Mouse (Mus musculus): ENCODE results near the gene Zfyve9. TPM values are rescaled to one million over a fixed set of nuclear protein-coding genes. Genes with fewer than 3 reads are reported as not detected.

Zfyve9 gene
- polyA plus RNA-seq, 1 experiment, result 0.01 TPM

DNA sequence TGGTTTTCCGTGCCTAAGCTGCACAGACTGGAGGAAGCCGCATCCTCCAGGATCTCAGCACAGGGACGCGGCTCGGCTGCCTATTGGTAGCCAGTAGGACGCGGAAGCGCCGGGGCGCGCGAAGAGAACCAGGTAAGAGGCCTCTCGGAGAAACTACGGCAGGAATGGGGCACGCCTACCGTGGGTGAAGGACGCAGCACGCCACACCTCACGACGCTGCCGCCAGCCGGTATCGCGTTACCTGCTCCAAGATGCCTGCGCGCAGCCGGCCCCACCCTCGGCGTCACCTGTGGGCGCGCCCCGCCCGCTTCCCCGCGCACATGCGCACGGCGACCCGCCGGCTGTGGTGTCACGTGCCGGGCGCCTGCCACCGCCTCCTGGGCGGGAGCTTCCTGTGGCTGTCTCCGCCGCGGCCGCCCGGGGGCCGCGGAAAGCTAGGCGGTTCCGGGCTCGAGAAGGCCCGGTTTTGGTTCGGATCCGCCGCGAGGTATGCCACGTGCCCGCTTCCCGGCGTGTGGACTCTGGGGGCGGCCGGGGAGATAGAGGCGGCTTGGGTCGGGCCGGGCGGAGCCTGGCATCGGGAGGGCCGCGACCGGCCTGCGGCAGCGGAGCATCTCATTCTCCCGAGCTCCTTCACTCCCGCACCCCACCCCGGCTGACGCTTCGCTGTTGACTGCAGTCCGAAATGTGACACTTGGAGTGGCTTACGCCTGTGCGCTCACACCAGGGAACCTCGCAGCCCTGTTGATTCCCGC is 160.8 kb downstream of the Zfyve9 start, which contains the start of gene Cc2d1b:
TSS of gene Cc2d1b (plus strand) at position 354 of the 755 bp plus-strand sequence.
- H3K36me3 ChIP-seq (replicated peaks; ENCODE audit: low read length), result peaks cover 53% of the 10 kb centered on the region
- TF ChIP-seq FLI1 (IDR thresholded peaks at IDR 0.05; ENCODE audit: low read length) (0 out of 2 replicates have a peak, but pooled peaks have one; percentile 8), GATA1 (IDR thresholded peaks at IDR 0.05; ENCODE audit: borderline replicate concordance, low read length) (no peak)
- no peaks in the 10 kb centered on the region for H3K9me3 ChIP-seq

GRCm38 (mm10) chr4:108619165-108619564 is 161.4 kb downstream of the Zfyve9 start:
- peaks cover 53% of the 10 kb centered on the region for H3K36me3 ChIP-seq (replicated peaks; ENCODE audit: low read length)
- peak overlapping the region; percentile 97 for H3K4me3 ChIP-seq (replicated peaks)
- TF ChIP-seq FLI1 (IDR thresholded peaks at IDR 0.05; ENCODE audit: low read length) (no peak), GATA1 (IDR thresholded peaks at IDR 0.05; ENCODE audit: borderline replicate concordance, low read length) (no peak)
- no peaks in the 10 kb centered on the region for H3K27me3 ChIP-seq (replicated peaks)
- H3K4me1 ChIP-seq, result peaks cover 29% of the 10 kb centered on the region
- no peaks in the 10 kb centered on the region for H3K9me3 ChIP-seq

More for the DNA sequence above, 160.8 kb downstream of the Zfyve9 start, which contains the start of gene Cc2d1b:
- Histone ChIP-seq H3K4me3 (replicated peaks) (peak within 1 kb of the TSS; percentile 97), H3K27me3 (replicated peaks) (no peaks in the 10 kb centered on the region), H3K4me1 (peaks cover 29% of the 10 kb centered on the region)

DNA sequence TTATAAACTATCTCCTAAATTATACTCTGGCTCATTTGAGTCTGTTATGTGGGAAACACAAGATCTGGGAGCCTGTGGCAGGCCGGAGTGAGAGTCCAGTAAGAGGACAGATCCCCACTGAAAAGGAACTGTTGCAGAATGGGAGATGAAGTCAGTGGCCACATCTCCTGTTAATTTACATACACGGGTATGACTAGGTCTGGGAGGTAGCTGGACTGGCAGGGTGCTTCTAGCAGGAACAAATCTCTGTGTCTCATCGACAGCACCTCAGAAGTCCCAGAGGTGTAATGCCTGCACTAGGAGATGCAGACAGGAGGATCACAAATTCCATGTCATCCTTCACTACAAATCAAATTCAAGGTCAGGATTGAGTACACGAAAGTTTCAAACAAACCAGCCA is 162.0 kb downstream of the Zfyve9 start:
- TF ChIP-seq FLI1 (IDR thresholded peaks at IDR 0.05; ENCODE audit: low read length), result no peak
- no peak for TF ChIP-seq GATA1 (IDR thresholded peaks at IDR 0.05; ENCODE audit: borderline replicate concordance, low read length)
- H3K4me3 ChIP-seq (replicated peaks), result peak overlapping the region; percentile 97
- peaks cover 52% of the 10 kb centered on the region for H3K36me3 ChIP-seq (replicated peaks; ENCODE audit: low read length)
- H3K9me3 ChIP-seq, result no peaks in the 10 kb centered on the region
- peaks cover 29% of the 10 kb centered on the region for H3K4me1 ChIP-seq
- no peaks in the 10 kb centered on the region for H3K27me3 ChIP-seq (replicated peaks)

DNA sequence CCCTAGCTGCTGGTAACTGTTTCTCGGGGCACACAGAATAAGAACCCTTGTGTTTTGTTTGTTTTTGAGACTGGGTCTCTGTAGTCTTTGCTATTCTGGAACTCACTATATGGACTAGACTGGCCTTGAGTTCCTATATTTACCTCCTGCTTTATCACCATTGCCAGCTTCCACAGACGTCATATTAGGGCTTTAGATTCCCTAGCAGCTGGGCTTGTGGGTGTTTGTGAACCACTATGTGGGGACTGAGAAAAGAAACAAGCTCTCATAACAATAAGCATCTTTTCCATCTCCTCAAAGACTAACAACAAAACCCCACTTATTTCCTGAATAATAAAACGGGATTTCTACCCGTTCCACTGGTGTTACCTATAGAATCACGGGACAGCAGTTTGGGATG is 169.7 kb downstream of the Zfyve9 start:
- Histone ChIP-seq H3K4me1 (no peaks in the 10 kb centered on the region), H3K9me3 (no peaks in the 10 kb centered on the region), H3K27me3 (replicated peaks) (no peaks in the 10 kb centered on the region), H3K36me3 (replicated peaks; ENCODE audit: low read length) (peaks cover 82% of the 10 kb centered on the region), H3K4me3 (replicated peaks) (no peak overlapping the region)
- TF ChIP-seq FLI1 (IDR thresholded peaks at IDR 0.05; ENCODE audit: low read length) (no peak), GATA1 (IDR thresholded peaks at IDR 0.05; ENCODE audit: borderline replicate concordance, low read length) (no peak)

DNA sequence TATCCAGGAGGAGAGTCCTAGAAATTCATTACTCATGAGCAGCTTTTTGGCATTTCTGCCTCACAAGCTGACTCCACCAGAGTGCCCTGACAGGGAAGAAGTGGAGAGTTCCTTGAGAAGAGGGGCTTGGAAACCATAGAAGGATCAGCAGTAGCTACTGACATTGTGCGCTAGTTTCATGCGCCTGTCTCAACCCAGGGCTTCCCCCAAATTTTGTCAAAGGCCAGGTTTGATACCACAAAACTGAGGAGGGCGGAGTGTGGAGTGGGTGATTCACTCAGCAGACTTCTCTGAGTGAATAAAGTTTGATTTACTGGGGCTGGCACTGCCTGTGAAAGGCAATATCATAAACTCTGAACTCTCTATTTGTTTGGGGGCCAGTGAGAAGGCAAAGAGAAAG is 171.9 kb downstream of the Zfyve9 start:
- Histone ChIP-seq H3K27me3 (replicated peaks) (no peaks in the 10 kb centered on the region), H3K4me1 (no peaks in the 10 kb centered on the region), H3K36me3 (replicated peaks; ENCODE audit: low read length) (peaks cover 84% of the 10 kb centered on the region), H3K9me3 (no peaks in the 10 kb centered on the region), H3K4me3 (replicated peaks) (no peak overlapping the region)
- no peak for TF ChIP-seq FLI1 (IDR thresholded peaks at IDR 0.05; ENCODE audit: low read length)
- TF ChIP-seq GATA1 (IDR thresholded peaks at IDR 0.05; ENCODE audit: borderline replicate concordance, low read length), result no peak

DNA sequence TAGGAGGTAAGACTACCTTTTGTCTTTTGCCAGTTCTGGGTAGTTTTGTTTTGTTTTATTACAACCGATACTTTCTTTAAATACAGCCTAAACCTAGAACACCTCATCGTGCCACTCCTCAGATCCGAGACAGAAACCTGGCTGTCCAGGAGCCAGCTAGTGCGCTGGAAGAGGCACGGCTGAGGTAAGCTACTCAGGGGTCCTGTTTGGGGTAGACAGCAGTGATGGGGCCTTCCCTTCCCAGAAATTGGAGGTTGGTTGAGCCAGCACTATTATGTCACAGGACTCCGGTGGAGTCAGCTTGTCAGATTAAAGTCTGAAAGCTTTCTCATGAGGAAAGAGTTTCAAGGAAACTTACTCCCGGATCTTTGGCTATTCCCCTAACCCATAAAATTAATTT is 178.7 kb downstream of the Zfyve9 start:
- H3K36me3 ChIP-seq (replicated peaks; ENCODE audit: low read length), result peaks cover 82% of the 10 kb centered on the region
- H3K27me3 ChIP-seq (replicated peaks), result no peaks in the 10 kb centered on the region
- no peak overlapping the region for H3K4me3 ChIP-seq (replicated peaks)
- TF ChIP-seq FLI1 (IDR thresholded peaks at IDR 0.05; ENCODE audit: low read length), result no peak
- TF ChIP-seq GATA1 (IDR thresholded peaks at IDR 0.05; ENCODE audit: borderline replicate concordance, low read length), result no peak
- peaks cover 3% of the 10 kb centered on the region; the same call in 1 of the 2 replicates for H3K4me1 ChIP-seq
- H3K9me3 ChIP-seq, result no peaks in the 10 kb centered on the region

DNA sequence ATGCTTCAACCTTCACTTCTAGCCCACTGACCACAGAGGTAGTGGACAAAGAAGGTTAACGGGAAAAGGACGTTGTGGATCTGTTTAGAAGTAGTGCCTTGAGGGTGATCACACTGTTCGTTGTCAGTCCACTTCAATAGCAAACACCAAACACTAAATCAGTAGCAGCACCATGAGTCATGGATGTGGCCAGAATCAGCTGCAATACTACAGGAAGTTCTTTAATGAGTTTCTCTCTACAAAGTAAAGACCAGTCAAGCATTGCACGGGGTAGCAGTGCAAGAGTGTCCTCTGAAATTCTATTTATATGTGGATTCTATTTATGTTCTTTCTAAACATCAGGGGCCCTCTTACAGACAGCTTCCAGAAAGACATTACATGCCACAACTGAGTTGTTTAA is 182.3 kb downstream of the Zfyve9 start:
- peaks cover 78% of the 10 kb centered on the region for H3K36me3 ChIP-seq (replicated peaks; ENCODE audit: low read length)
- peaks cover 3% of the 10 kb centered on the region; the same call in 1 of the 2 replicates for H3K4me1 ChIP-seq
- no peak overlapping the region for H3K4me3 ChIP-seq (replicated peaks)
- TF ChIP-seq GATA1 (IDR thresholded peaks at IDR 0.05; ENCODE audit: borderline replicate concordance, low read length), result no peak
- no peak for TF ChIP-seq FLI1 (IDR thresholded peaks at IDR 0.05; ENCODE audit: low read length)
- no peaks in the 10 kb centered on the region for H3K27me3 ChIP-seq (replicated peaks)
- no peaks in the 10 kb centered on the region for H3K9me3 ChIP-seq

GRCm38 (mm10) chr4:108595785-108596184 is 184.8 kb downstream of the Zfyve9 start:
- Histone ChIP-seq H3K27me3 (replicated peaks) (no peaks in the 10 kb centered on the region), H3K4me3 (replicated peaks) (no peak overlapping the region), H3K9me3 (no peaks in the 10 kb centered on the region), H3K4me1 (peaks cover 3% of the 10 kb centered on the region; the same call in 1 of the 2 replicates), H3K36me3 (replicated peaks; ENCODE audit: low read length) (peaks cover 77% of the 10 kb centered on the region)
- TF ChIP-seq GATA1 (IDR thresholded peaks at IDR 0.05; ENCODE audit: borderline replicate concordance, low read length) (no peak), FLI1 (IDR thresholded peaks at IDR 0.05; ENCODE audit: low read length) (no peak)

- no peaks in the 10 kb centered on the region for H3K27me3 ChIP-seq (replicated peaks)
- no peak overlapping the region for H3K4me3 ChIP-seq (replicated peaks)
- TF ChIP-seq GATA1 (IDR thresholded peaks at IDR 0.05; ENCODE audit: borderline replicate concordance, low read length) (no peak), FLI1 (IDR thresholded peaks at IDR 0.05; ENCODE audit: low read length) (no peak)
- peaks cover 72% of the 10 kb centered on the region for H3K36me3 ChIP-seq (replicated peaks; ENCODE audit: low read length)
- no peaks in the 10 kb centered on the region for H3K9me3 ChIP-seq
- H3K4me1 ChIP-seq, result peaks cover 11% of the 10 kb centered on the region; the same call in 1 of the 2 replicates
These were observed 187.2 kb downstream of the Zfyve9 start for GRCm38 (mm10) chr4:108593376-108593775.

Other genes starting within 250 kb of the Zfyve9 start
- 1.5 and 5.3 TPM in 2 replicates for gene Prpf38a, start 201.5 kb downstream of the Zfyve9 start, polyA plus RNA-seq (2012; ENCODE audit: insufficient read depth, low replicate concordance)
- gene Orc1, start 201.4 kb downstream of the Zfyve9 start, polyA plus RNA-seq (2012; ENCODE audit: insufficient read depth, low replicate concordance), result 0.80 and 3.7 TPM in 2 replicates
- 24.8 and 45.3 TPM in 2 replicates for gene Cc2d1b, start 160.9 kb downstream of the Zfyve9 start, polyA plus RNA-seq (2012; ENCODE audit: insufficient read depth, low replicate concordance)
- not detected in 2 replicates for gene 3110021N24Rik, start 61.1 kb downstream of the Zfyve9 start, polyA plus RNA-seq (2012; ENCODE audit: insufficient read depth, low replicate concordance)
- 4.9 and 5.4 TPM in 2 replicates for gene Btf3l4, start 52.8 kb upstream of the Zfyve9 start, polyA plus RNA-seq (2012; ENCODE audit: insufficient read depth, low replicate concordance)
- 6.4 TPM in 1 of 2 replicates, not detected in the other for gene Txndc12, start 53.8 kb upstream of the Zfyve9 start, polyA plus RNA-seq (2012; ENCODE audit: insufficient read depth, low replicate concordance)
- 33.5 and 40.0 TPM in 2 replicates for gene Kti12, start 67.0 kb upstream of the Zfyve9 start, polyA plus RNA-seq (2012; ENCODE audit: insufficient read depth, low replicate concordance)
- gene A730015C16Rik, start 67.8 kb upstream of the Zfyve9 start, polyA plus RNA-seq (2012; ENCODE audit: insufficient read depth, low replicate concordance), result 0.22 TPM in 1 of 2 replicates, not detected in the other
- gene Rab3b, start 98.3 kb upstream of the Zfyve9 start, polyA plus RNA-seq (2012; ENCODE audit: insufficient read depth, low replicate concordance), result not detected in 2 replicates
- 4.8 and 14.6 TPM in 2 replicates for gene Nrd1, start 219.9 kb upstream of the Zfyve9 start, polyA plus RNA-seq (2012; ENCODE audit: insufficient read depth, low replicate concordance)